Mouse (Mus musculus) stomach, embryonic 14.5 days (tissue): ENCODE measurements at regions not wholly inside any gene's neighbourhood (a gene's known extent, or its start where the extent isn't known, plus 50 kb on each side); places are given as distances from the start of the nearest gene placed in this dataset.

ENCODE experiments used
- ATAC-seq: fragments of 200-750 bp; cut with Nextera tagmentation; 2 replicates; pipeline ENCODE4 v1.8.0; 2017; ENCODE audit warnings: low read depth, moderate TSS enrichment; ENCODE audit not compliant: insufficient number of reproducible peaks, insufficient read depth, low FRiP score
- H3K27ac ChIP-seq: fragments of 300-500 bp; sonication (generic); 2 replicates; pipeline ENCODE4 v1.5.1; 2014; ENCODE audit warnings: mild to moderate bottlenecking, low read length, moderate library complexity, mixed read lengths
- H3K27me3 ChIP-seq: fragments of 300-500 bp; sonication (generic); 2 replicates; pipeline ENCODE4 v1.6.1; 2014; ENCODE audit warnings: low read length, control low read depth, mixed read lengths; ENCODE audit not compliant: control insufficient read depth, insufficient read depth
- H3K36me3 ChIP-seq: fragments of 300-500 bp; sonication (generic); 2 replicates; pipeline ENCODE4 v1.6.1; 2014; ENCODE audit warnings: mild to moderate bottlenecking, control low read depth, low read length, moderate library complexity, mixed read lengths; ENCODE audit not compliant: control insufficient read depth, insufficient read depth
- H3K4me1 ChIP-seq: fragments of 300-500 bp; sonication (generic); 2 replicates; pipeline ENCODE4 v1.6.1; 2014; ENCODE audit warnings: low read length, control low read depth, mixed read lengths; ENCODE audit not compliant: control insufficient read depth, insufficient read depth
- H3K4me2 ChIP-seq: fragments of 300-500 bp; sonication (generic); replicated peaks from 2 replicates; pipeline ENCODE4 v1.6.1; 2014; ENCODE audit warnings: low read depth, low read length, control low read depth
- H3K4me3 ChIP-seq: fragments of 300-500 bp; sonication (generic); 2 replicates; pipeline ENCODE4 v1.5.1; 2014; ENCODE audit warnings: low read depth, low read length, control low read depth
- H3K9ac ChIP-seq: fragments of 300-500 bp; sonication (generic); replicated peaks from 2 replicates; pipeline ENCODE4 v1.6.1; 2014; ENCODE audit warnings: low read depth, mild to moderate bottlenecking, control low read depth, low read length, moderate library complexity, mixed read lengths
- H3K9me3 ChIP-seq: fragments of 300-500 bp; sonication (generic); 2 replicates; pipeline ENCODE4 v1.6.1; 2016; ENCODE audit warnings: low read depth, low read length, control low read depth; ENCODE audit not compliant: control insufficient read depth
- WGBS: fragments of 180-500 bp; shearing (Covaris S2); extraction: QIAGEN DNeasy Blood & Tissue Kit; methylation state at CpG from one replicate; pipeline ENCODE4 v1.1.7; 2014; 5-methylcytosine and 5-hydroxymethylcytosine counted together

DNA sequence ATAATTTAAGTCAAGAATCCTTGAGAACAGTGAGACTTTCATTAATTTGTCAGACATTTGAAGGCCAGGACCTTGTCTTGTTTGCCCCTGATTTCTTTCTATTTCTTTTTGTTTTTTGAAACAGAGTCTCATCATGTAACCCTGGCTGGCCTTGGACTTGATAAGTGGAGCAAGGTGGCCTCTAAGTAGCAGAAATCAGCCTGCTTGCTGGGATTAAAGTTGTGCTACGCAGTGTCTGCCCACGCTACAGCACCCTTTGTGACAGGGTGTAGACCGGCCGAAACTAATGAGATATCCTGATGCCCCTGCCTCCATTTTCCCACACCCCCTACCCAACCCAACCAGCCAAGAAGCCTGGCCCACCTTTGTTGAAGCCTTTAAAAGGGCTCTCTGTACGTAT lies 108.6 kb downstream of the Gja1 start:
- no peaks in the 10 kb centered on the region for H3K36me3 ChIP-seq
- H3K9me3 ChIP-seq: no peaks in the 10 kb centered on the region
- no peak overlapping the region for H3K9ac ChIP-seq
- no peak overlapping the region for H3K4me3 ChIP-seq
- H3K27me3 ChIP-seq: no peaks in the 10 kb centered on the region
- no peak overlapping the region for H3K27ac ChIP-seq
- ATAC-seq: no peak
- H3K4me1 ChIP-seq: no peaks in the 10 kb centered on the region
- 85% methylated on average over 5 of the region's 5 CpGs for WGBS
- no peak overlapping the region for H3K4me2 ChIP-seq

DNA sequence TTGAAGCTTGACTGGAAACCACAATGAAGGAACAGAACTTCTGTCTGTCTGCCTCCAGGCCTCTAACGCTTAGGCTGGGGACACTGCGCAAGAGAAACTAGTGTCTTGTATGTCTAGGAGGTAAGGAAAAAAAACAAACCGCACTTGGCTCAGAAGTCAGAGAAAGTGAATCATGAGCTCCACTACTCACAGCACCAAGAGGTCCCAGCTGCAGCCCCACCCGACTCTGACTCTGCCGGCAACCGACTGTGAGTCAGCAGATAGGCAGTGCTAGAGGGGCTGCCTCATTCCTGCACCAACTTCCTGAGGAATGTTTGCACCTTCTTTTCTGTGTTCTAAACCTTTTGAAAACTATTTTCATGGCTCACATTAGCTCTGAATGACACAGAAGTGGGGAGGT lies 109.5 kb downstream of the Gja1 start:
- H3K4me3 ChIP-seq: no peak overlapping the region
- H3K27ac ChIP-seq: no peak overlapping the region
- H3K36me3 ChIP-seq: no peaks in the 10 kb centered on the region
- 46% methylated on average over 6 of the region's 6 CpGs for WGBS
- H3K9ac ChIP-seq: no peak overlapping the region
- no peaks in the 10 kb centered on the region for H3K4me1 ChIP-seq
- ATAC-seq: 0 out of 2 replicates have a peak, but pooled peaks have one; percentile 67
- H3K4me2 ChIP-seq: no peak overlapping the region
- H3K9me3 ChIP-seq: no peaks in the 10 kb centered on the region
- no peaks in the 10 kb centered on the region for H3K27me3 ChIP-seq

DNA sequence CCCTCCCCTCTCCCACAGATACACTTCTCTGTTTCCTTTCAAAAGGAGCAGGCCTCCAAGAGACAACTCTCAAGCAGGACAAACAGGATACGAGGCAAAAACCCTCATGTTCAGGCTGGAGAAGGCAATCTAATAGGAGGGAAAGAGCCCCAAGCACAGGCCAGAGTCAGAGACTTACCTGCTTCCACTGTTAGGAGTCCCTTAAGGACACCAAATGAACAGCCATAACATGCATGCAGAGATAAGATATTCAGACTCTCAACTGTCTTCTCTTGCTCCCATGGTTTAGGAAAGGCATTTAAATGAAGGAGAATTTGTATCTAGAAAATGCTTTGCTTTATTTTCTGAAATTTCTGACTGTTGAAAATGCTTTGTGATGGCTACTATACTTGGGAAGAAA lies 116.3 kb downstream of the Gja1 start:
- 62% methylated on average over 1 of the region's 1 CpGs for WGBS

DNA sequence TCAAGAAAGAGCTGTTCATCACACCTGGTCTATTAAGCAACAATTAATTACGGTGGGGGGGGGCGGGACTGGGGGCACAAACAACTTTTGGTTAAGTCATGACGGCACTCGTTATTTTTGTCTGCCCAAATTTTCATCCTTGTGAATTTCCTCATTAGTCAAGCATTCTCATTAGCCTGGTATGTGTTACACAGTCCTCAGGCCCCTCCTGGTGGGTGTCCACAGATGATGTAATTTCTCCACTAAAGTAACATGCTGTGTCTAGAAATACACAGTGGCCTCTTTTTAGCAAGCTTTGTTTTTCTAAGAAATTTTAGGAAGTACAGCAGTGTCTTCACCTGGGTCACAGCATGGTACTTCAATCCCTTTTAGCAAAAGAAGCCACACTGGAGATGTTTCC lies 118.2 kb downstream of the Gja1 start:
- no peaks in the 10 kb centered on the region for H3K9me3 ChIP-seq
- no peak overlapping the region for H3K4me2 ChIP-seq
- H3K27ac ChIP-seq: no peak overlapping the region
- no peak overlapping the region for H3K9ac ChIP-seq
- no peak for ATAC-seq
- H3K36me3 ChIP-seq: no peaks in the 10 kb centered on the region
- H3K4me1 ChIP-seq: no peaks in the 10 kb centered on the region
- no peak overlapping the region for H3K4me3 ChIP-seq
- no peaks in the 10 kb centered on the region for H3K27me3 ChIP-seq
- 85% methylated on average over 4 of the region's 4 CpGs for WGBS

More for the DNA sequence above, 116.3 kb downstream of the Gja1 start:
- H3K4me1 ChIP-seq: no peaks in the 10 kb centered on the region
- H3K4me3 ChIP-seq: no peak overlapping the region
- H3K9me3 ChIP-seq: no peaks in the 10 kb centered on the region
- H3K9ac ChIP-seq: no peak overlapping the region
- ATAC-seq: no peak
- no peak overlapping the region for H3K27ac ChIP-seq
- H3K36me3 ChIP-seq: no peaks in the 10 kb centered on the region
- no peaks in the 10 kb centered on the region for H3K27me3 ChIP-seq
- H3K4me2 ChIP-seq: no peak overlapping the region

DNA sequence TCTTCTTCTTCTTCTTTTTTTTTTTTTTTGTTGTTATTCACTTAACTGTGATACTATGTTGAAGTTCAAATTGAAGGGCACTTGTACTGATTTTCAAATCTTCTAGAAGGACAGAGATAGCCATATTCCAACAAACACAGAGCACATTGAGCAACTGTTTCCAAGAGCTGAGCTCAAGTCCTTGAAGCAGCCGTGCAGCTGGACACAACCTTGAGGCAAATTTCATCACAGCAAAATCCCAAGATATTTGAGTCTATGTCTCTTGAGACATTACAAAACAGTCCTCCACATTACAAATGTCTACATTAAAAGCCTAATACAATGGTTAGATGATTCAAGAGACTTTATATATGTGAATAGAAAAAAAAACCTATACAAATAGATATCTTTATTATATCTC lies 141.9 kb downstream of the Gja1 start:
- ATAC-seq: no peak
- H3K4me3 ChIP-seq: no peak overlapping the region
- no peak overlapping the region for H3K27ac ChIP-seq
- no peaks in the 10 kb centered on the region for H3K36me3 ChIP-seq
- no peaks in the 10 kb centered on the region for H3K9me3 ChIP-seq
- H3K4me2 ChIP-seq: no peak overlapping the region
- no peaks in the 10 kb centered on the region for H3K27me3 ChIP-seq
- no peaks in the 10 kb centered on the region for H3K4me1 ChIP-seq
- H3K9ac ChIP-seq: no peak overlapping the region
- WGBS: 88% methylated on average over 1 of the region's 1 CpGs

DNA sequence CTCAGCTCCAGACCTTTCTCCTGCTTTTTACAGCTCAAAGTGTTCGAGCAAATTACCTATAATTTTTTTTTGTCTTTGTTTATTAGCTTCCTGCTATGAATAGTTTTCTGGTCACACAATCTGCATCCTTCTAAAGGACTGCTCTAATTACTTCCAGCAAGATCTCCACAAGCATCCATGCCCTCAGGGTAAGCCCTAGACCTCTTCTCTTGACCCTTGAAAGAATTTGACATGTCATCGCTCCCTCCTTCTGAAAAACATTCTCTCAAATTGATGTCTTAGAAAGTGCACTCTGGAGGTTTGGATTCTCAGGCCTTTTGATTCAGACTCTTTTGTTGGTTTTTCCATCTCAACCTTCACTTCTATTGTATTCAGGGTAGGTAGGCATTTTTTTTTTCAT lies 148.7 kb downstream of the Gja1 start:
- no peak for ATAC-seq
- Histone ChIP-seq H3K27ac (no peak overlapping the region), H3K36me3 (no peaks in the 10 kb centered on the region), H3K9me3 (no peaks in the 10 kb centered on the region), H3K27me3 (no peaks in the 10 kb centered on the region), H3K4me2 (no peak overlapping the region), H3K4me3 (no peak overlapping the region), H3K9ac (no peak overlapping the region), H3K4me1 (no peaks in the 10 kb centered on the region)
- 85% methylated on average over 2 of the region's 2 CpGs for WGBS

DNA sequence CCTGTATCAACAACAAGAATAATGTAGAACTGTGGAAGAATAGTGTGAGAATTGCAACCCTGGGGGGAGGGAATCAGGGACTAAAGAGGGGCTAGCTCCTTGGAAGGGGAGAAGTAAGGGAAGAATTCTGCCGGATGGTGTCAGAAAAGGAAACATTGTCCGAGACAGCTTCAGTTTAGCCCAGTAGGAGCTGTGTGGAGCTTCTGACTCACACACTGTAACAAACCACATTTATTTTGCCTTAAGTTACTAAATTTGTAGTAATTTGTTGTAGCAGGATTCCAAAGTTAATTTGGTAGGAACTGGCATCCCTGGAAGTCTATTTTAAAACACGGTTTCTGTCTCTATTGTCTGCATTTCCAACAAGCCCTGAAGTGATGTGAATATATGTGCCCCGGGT lies 160.0 kb downstream of the Gja1 start:
- H3K27ac ChIP-seq: no peak overlapping the region
- no peak overlapping the region for H3K9ac ChIP-seq
- no peak overlapping the region for H3K4me2 ChIP-seq
- 41% methylated on average over 4 of the region's 4 CpGs for WGBS
- no peaks in the 10 kb centered on the region for H3K4me1 ChIP-seq
- no peaks in the 10 kb centered on the region for H3K36me3 ChIP-seq
- no peaks in the 10 kb centered on the region for H3K9me3 ChIP-seq
- ATAC-seq: no peak
- H3K4me3 ChIP-seq: no peak overlapping the region
- H3K27me3 ChIP-seq: no peaks in the 10 kb centered on the region

DNA sequence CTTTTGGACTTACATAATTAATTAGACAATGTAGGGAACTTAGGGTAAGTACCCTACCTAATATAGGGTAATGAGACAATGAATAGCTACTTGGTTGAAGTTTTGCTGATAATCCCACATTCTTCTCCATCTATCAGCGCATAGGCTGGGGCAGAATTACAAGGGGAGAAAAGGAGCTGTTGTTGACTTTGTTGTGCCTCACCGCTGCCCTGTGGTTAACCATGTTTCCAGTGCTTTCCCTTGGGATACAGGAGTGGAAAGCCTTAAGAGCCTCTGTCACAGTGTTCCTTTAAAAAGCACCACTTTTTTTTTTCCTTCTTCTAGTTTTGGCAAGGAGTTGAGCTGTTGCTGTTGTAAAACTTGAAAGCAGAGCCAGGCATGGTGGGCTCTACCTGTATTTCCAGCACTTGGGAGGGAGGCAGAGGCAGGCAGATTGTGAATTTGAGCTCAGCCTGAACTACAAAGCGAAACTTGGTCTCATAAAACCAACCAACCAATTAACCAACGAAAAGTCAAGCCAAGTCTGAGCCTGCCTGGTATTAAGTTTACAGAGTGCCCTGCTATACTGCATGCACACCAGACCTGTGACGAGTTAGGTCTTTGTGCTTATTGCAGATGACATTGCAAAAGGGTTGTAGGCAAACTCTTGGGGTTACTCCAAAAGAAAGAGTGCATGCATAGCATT lies 162.8 kb downstream of the Gja1 start:
- 92% methylated on average over 5 of the region's 5 CpGs for WGBS
- no peak overlapping the region for H3K27ac ChIP-seq
- no peaks in the 10 kb centered on the region for H3K36me3 ChIP-seq
- H3K4me3 ChIP-seq: no peak overlapping the region
- H3K9me3 ChIP-seq: no peaks in the 10 kb centered on the region
- no peak for ATAC-seq
- no peaks in the 10 kb centered on the region for H3K4me1 ChIP-seq
- H3K9ac ChIP-seq: no peak overlapping the region
- no peaks in the 10 kb centered on the region for H3K27me3 ChIP-seq
- no peak overlapping the region for H3K4me2 ChIP-seq

DNA sequence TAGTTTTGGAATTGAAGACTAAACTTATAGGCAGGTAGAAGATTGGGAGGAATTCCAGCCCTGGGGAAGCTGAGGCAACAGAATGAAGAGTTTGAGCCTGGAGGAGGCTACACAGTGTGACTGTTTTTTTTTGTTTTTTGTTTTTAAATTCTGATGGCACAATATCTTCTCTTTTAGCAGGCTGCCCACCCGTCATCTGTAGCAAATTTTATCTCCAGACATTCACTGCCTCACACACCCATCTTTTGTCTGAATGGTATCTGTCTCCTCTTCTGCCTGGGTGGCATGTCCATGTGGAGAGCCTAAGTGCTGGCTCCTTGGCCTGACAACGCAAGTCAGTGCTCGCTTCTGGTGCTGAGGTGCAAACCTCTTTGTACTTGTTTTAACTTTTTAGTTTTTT lies 165.0 kb downstream of the Gja1 start:
- Histone ChIP-seq H3K9ac (no peak overlapping the region), H3K36me3 (no peaks in the 10 kb centered on the region), H3K4me1 (no peaks in the 10 kb centered on the region), H3K4me2 (no peak overlapping the region), H3K27me3 (no peaks in the 10 kb centered on the region), H3K4me3 (no peak overlapping the region), H3K9me3 (no peaks in the 10 kb centered on the region), H3K27ac (no peak overlapping the region)
- 76% methylated on average over 3 of the region's 3 CpGs for WGBS
- no peak for ATAC-seq
